In genomic region chr7:81570752-81571107, GRCm38 (mm10) we compare ENCODE assay signal across 8 mouse cellular contexts. TPM values are rescaled to one million over a fixed set of nuclear protein-coding genes. Genes with fewer than 3 reads are reported as not detected.
DNase-seq lines count a peak whose midpoint lies in the region; ATAC-seq lines count a peak whose summit lies in the region.

No protein-coding gene starts in this region.

- H3K4me3 ChIP-seq in kidney, embryonic 14.5 days (ENCODE audit: low read length) = peak overlapping the region; percentile 85
- H3K4me3 ChIP-seq in brown adipose tissue, adult 24 weeks (ENCODE audit: insufficient read depth, low read depth, low read length) = peak overlapping the region; percentile 70
- H3K4me3 ChIP-seq in midbrain, embryonic 16.5 days (ENCODE audit: low read depth, low read length) = peak overlapping the region; percentile 71

- peaks cover 2% of the 10 kb centered on the region; the same call in 1 of the 2 replicates for H3K36me3 ChIP-seq in kidney, embryonic 14.5 days (ENCODE audit: control insufficient read depth, insufficient read depth, low read length)
- H3K36me3 ChIP-seq in midbrain, embryonic 16.5 days (ENCODE audit: control insufficient read depth, insufficient read depth, low read length) = no peaks in the 10 kb centered on the region

- H3K4me1 ChIP-seq in kidney, embryonic 14.5 days (ENCODE audit: control insufficient read depth, insufficient read depth, low read length) = 0 out of 2 replicates have a peak, but pooled peaks cover 6% of the 10 kb centered on the region
- H3K4me1 ChIP-seq in brown adipose tissue, adult 24 weeks (ENCODE audit: control insufficient read depth, insufficient read depth, insufficient read length, low read length) = peaks cover 14% of the 10 kb centered on the region
- peaks cover 18% of the 10 kb centered on the region for H3K4me1 ChIP-seq in midbrain, embryonic 16.5 days (ENCODE audit: control insufficient read depth, insufficient read depth, low read length)

- 0 out of 2 replicates have a peak overlapping the region, but pooled peaks have one; percentile 85 for H3K9ac ChIP-seq in kidney, embryonic 14.5 days (ENCODE audit: low read depth, low read length)
- no peak overlapping the region for H3K9ac ChIP-seq in midbrain, embryonic 16.5 days (ENCODE audit: low read depth, low read length)

- peak overlapping the region; percentile 81 for H3K4me2 ChIP-seq in kidney, embryonic 14.5 days (replicated peaks; ENCODE audit: low read depth, low read length)
- peak overlapping the region; percentile 58 for H3K4me2 ChIP-seq in midbrain, embryonic 16.5 days (ENCODE audit: low read length)

- DNase-seq in kidney, postnatal 10 days = no peak
- no peak for DNase-seq in thymus, postnatal 0 days (ENCODE audit: low spot score)
- DNase-seq in cerebellum, adult 18-20 months = no peak
- DNase-seq in urinary bladder, postnatal 4 days (ENCODE audit: low spot score in 2 of 2) = no peak

- H3K27me3 ChIP-seq in kidney, embryonic 14.5 days (ENCODE audit: control insufficient read depth, insufficient read depth, low read length) = no peaks in the 10 kb centered on the region
- no peaks in the 10 kb centered on the region for H3K27me3 ChIP-seq in midbrain, embryonic 16.5 days (ENCODE audit: control insufficient read depth, insufficient read depth, low read depth, low read length)

- H3K9me3 ChIP-seq in kidney, embryonic 14.5 days (ENCODE audit: control insufficient read depth, low read length) = no peaks in the 10 kb centered on the region
- no peaks in the 10 kb centered on the region for H3K9me3 ChIP-seq in midbrain, embryonic 16.5 days (replicated peaks; ENCODE audit: control insufficient read depth, low read length, poor library complexity, severe bottlenecking)

- H3K27ac ChIP-seq in kidney, embryonic 14.5 days (ENCODE audit: low read depth, low read length) = no peak overlapping the region
- peak overlapping the region; percentile 69 for H3K27ac ChIP-seq in brown adipose tissue, adult 24 weeks (replicated peaks; ENCODE audit: low read depth, low read length)
- H3K27ac ChIP-seq in midbrain, embryonic 16.5 days (ENCODE audit: low read length) = no peak overlapping the region

- 5% methylated on average over 5 of the region's 5 CpGs for WGBS in kidney, embryonic 14.5 days
- WGBS in midbrain, embryonic 16.5 days = 2% methylated on average over 5 of the region's 5 CpGs

- no peak for ATAC-seq in kidney, embryonic 14.5 days (ENCODE audit: low FRiP score, low TSS enrichment)
- ATAC-seq in inflammation-experienced regulatory T-cells, adult 6 months = peak; percentile 29
- peak; percentile 67 for ATAC-seq in midbrain, embryonic 16.5 days

RNA-seq across cellular contexts. Expression of gene Whamm, which starts 0.3 kb away (rescaled TPM):
- 7.0 and 8.2 TPM in 2 replicates for polyA plus RNA-seq in kidney, embryonic 14.5 days (2014; fragmentation: Nextera tagmentation; extraction: Ambion mirVana)
- polyA plus RNA-seq in brown adipose tissue, adult 24 weeks (2012; ENCODE audit: insufficient read depth, insufficient read length, missing spikeins) = 10.7 and 12.9 TPM in 2 replicates
- 1 to 10 TPM; 3.4 to 8.1 (median 5.2) TPM for polyA plus RNA-seq in inflammation-experienced regulatory T-cells, adult 6 months (2017; shearing (Covaris generic))
- polyA plus RNA-seq in midbrain, embryonic 16.5 days (2015; fragmentation: Nextera tagmentation; extraction: Ambion mirVana) = 4.3 TPM in 2 replicates
- polyA plus RNA-seq in thymus, postnatal 0 days (2015; fragmentation: Nextera tagmentation; extraction: Ambion mirVana) = 7.2 and 8.3 TPM in 2 replicates

RNA-seq across cellular contexts. Expression of gene Fsd2, which starts 4.0 kb away (rescaled TPM):
- polyA plus RNA-seq in kidney, embryonic 14.5 days (2014; fragmentation: Nextera tagmentation; extraction: Ambion mirVana) = 0.10 TPM in 1 of 2 replicates, not detected in the other
- polyA plus RNA-seq in brown adipose tissue, adult 24 weeks (2012; ENCODE audit: insufficient read depth, insufficient read length, missing spikeins) = 18.0 and 18.9 TPM in 2 replicates
- polyA plus RNA-seq in inflammation-experienced regulatory T-cells, adult 6 months (2017; shearing (Covaris generic)) = 1 to 10 TPM; 2.5 to 5.3 (median 3.2) TPM
- 0.19 and 0.25 TPM in 2 replicates for polyA plus RNA-seq in midbrain, embryonic 16.5 days (2015; fragmentation: Nextera tagmentation; extraction: Ambion mirVana)
- 0.73 and 0.87 TPM in 2 replicates for polyA plus RNA-seq in thymus, postnatal 0 days (2015; fragmentation: Nextera tagmentation; extraction: Ambion mirVana)
